Mouse (Mus musculus) thymus, adult 18-20 months (tissue): Measurements from ENCODE around the gene Prl7b1.

Experiments
- DNase-seq, 2 experiments: peaks; one replicate each; pipeline ENCODE4 v3.0.0; 2022; ENCODE audit warnings: mixed read lengths in 2 of 2

Prl7b1 gene

DNA sequence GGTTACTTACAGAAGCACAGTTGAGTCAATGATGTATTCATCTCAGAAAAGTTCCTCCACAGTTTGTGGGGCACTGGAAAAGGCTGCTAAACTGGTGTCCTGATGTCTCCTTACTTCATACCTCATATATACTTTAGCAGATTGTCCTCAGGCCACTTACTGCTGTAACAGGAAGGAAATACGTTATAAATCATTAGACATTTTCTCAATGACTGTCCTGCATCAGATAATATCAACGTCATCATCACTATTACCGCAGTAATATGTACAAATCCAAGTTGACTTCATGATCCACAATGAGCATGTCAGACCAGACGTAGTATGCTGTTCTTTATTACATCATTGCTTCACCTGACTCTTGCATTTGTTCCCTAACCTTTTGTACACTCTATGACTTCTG, at the start of gene Prl7b1:
TSS of gene Prl7b1 (minus strand) at position 101 of the 400 bp plus-strand sequence.
- no peak for DNase-seq

DNA sequence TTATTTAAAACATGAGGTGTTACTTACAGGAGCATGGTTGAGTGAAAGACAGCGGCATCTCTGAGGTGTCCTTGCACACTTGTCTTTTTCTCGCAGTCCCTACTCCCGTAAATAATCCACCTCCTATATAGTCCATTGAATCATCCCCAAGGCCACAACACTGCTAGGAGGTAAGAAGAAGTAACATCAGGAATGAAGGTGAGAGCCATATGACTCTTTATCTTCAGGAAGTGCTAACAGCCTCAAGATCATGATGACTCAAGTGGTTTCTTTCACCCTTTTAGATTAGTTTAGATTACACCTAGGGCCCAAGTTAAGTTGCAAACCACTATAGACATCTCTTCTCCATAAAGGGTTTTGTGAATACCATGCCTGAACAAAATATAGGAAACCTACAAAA, 32.0 kb upstream of the Prl7b1 start, which contains the start of gene Prl7a1:
TSS of gene Prl7a1 (minus strand) at position 101 of the 400 bp plus-strand sequence.
- no peak for DNase-seq

DNA sequence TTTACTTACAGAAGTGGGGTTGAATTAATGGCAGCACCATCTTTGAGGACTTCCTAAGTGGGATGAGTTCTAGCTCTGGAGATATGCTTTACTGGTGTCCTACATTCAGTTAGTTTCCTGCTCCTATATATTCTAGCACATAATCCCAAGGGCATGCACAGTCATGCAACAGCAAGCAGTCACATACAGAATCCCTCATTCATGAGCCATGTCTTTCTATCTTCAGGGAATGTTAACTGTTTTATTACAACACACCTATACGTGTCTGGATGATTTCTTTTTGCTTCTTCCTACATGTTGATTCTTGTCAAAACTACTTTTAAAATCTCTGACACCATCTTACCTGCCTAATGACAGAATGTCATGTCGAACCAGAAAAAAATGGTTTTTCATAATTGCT, 28.3 kb downstream of the Prl7b1 start, which contains the start of gene Prl8a1:
TSS of gene Prl8a1 (minus strand) at position 101 of the 400 bp plus-strand sequence.
- no peak for DNase-seq

DNA sequence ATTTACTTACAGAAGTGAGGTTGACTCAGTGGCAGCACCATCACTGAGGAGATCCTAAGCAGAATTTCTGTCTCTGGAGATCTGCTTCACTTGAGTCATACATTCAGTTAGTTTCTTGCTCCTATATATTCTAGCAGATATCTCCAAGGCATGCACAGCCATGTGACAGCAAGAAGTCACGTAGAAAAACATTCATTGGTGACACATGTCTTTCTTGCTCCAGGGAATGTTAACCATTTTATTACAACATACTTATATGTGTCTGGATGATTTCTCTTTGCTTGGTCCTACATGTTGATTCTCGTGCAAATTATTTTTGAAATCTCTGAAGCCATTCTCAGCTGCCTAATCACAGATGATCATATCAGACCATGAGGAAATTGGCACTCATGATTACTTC, 45.9 kb downstream of the Prl7b1 start, which contains the start of gene Prl8a9:
TSS of gene Prl8a9 (minus strand) at position 101 of the 400 bp plus-strand sequence.
- DNase-seq = no peak

DNA sequence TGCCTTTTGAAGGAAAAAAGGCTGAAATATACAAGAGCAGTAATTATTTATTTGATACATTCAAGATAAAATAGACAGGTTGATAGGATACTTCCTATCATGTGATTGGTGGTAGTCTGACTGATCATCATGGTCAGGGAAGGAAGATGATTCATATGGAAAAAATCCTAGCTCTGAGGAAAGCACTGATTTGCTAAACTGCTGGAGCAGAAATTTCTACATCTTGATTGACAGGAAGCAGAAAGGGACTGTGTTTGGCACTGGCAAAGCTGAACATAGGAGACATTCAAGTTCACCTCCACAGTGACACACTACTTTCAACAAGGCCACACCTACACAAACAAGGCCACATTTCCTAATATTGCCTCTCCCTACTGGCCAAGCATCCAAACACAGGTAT, 57.0 kb downstream of the Prl7b1 start:
- no peak for DNase-seq
